Mouse (Mus musculus) B cell, adult 2 months (primary cell): ENCODE measurements around the gene Pdgfb.

Experiments used
- DNase-seq, 2 experiments: peaks; one replicate each; pipeline ENCODE4 v3.0.0; 2022

The Pdgfb gene

DNA sequence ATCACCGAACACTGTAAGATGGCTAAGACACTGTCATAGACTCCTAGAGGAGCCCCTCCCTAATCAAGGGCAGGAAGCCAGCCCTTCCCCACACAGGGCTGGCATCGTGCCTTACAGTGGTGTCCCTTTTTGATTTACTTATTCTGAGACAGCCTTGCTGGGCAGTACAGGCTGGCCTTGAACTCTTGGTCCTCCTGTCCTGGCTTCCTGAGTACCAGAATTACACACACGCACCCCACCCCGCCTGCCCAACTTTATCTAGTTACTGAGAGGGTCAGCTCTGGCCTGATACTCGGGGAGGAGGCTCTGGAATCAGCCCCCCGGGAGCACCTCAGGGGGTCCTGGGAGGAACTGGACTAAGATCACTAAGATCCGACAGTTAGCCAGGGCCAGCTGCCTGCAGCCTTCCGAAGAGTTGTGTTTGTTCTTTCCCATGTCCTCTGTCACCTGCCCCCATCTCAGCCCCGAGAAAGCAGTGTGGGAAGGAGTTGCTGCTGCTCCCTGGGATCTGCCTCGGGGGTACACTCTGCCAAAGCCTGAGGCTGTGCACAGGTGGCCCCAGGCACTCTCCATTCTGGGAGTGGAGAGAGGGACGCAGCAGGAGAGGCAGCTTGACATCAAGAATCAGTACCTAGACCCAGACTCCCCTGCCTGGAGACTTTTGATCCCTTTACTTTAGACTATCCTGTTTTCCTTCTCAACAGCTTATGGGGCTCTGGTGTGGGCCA lies 62.1 kb downstream of the Pdgfb start:
- DNase-seq: no peak

DNA sequence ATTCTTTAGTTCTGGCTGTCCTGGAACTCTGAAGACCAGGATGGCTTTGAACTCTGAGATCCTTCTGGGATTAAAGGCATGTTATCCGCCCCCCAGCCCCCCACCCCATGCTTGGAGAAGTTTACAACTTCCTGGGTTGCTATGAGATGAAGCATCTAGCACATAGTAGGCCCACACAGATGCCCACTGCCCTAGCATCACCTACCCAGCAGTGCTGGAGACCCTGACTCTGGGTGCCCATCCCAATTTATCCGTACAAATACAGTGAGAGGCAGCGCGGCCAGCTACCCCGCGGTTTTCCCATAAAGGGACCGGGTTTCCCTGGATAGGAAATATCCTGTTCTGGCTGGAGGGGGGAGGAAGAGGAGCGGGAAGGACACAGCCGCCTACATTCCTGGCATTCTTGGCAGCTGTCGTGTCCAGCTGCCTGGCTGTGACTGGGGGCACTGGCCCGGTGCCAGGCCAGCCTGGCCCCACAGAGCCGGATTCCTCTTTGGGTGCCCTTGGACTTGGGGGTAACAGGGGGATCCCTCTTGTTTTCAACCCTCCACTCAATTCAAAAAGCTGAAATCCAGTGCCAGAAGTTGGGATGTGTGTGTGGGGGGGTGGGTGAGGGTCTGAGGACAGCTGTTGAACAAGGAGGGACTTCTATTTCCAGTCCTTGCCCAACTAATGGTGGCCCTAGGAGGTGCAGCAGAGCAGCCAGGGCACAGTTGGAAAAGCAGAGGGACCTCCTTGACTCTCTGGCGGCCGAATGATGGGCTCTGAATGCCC lies 62.9 kb downstream of the Pdgfb start:
- no peak for DNase-seq

DNA sequence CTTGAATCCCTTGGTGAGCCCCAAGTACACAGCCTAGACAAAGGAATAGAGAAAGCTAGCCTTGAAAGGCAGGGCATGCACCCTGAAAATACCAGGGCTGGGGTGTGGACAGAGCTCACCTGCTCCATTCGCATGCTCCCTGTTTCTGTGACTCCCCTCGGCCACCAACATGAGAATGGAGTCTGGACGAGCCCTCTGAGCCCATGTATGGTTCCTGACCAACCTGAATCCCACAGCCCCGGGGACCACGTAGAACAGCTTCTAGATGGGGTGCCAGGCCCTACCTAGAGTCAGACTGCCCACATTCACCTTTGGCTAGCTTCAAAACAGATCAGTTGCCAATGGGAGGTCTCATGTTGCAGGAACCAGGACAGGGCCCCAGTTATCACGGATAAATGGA lies 63.6 kb downstream of the Pdgfb start:
- DNase-seq: no peak

DNA sequence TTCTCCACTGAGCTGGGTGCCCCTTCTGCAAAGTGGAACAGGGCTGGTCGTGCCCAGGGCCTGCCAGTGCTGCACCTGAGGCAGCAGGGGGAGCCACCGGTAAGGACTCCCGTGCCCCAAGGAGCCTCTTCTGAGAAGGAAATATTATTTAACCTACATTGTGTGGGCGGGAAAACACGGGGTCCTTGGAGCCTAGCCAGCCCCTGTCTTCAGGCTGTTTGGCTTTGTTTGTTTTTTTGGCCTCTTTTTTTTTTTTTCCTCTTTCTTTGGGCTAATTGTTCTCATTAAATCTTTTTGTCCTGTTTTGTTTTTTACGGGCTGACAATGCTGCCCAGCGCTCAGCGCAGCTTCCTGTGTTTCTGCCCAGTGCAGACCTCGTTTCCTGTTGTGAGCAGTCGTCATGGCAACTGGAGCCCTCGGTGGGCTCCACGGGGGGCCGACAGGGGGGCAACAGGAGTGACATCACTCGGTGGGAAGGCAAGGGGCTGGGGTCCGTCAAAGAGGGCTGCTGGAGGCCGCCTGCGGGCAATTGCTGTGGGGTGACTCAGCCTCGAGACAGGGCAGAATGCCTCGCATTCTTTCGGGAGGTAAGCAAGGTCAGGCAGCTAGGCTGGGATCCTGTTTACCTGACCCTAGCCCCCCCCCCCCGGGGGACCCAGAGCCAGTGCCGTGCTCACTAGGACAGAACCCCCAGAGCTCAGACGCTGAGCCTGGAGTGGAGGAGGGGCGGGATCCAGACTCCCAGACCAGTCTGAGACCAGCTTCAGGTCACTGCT lies 64.3 kb downstream of the Pdgfb start:
- peak; percentile 75 to 77 for DNase-seq

DNA sequence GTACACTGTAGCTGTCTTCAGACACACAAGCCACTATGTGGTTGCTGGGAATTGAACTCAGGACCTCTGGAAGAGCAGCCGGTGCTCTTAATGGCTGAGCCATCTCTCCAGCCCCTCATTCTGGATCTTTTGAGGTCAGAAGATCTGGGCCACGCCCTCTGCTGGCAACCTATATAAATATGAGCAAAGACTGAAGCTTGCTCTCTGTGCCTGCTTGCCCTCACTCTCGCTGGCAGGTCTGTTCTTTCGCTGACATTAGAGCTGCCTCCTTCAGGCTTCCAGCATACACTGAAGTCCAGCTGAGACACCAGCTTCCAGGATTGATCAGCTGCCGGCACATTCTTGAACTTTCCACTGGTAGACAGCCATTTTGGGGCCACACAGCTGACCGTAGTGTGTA lies 67.1 kb downstream of the Pdgfb start:
- no peak for DNase-seq

DNA sequence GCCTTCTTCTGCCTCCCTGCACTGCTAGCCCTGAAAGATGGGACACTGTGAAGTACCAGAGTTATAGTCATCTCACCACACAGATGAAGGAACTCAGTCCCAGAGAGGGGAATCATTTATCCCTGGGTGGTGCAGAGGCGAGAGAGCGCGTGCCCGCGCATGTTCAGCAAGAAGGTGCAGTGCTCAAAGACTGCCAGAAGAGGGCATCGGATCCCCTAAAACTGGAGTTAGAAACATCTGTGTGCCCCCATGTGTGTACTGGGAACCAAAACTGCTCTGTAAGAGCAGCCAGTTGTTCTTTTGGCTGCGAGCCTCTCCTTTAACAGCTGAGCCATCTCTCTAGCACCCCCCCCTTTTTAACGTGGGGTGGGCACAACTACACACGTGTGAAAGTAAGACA lies 68.0 kb downstream of the Pdgfb start:
- DNase-seq: peak; percentile 40 to 41

DNA sequence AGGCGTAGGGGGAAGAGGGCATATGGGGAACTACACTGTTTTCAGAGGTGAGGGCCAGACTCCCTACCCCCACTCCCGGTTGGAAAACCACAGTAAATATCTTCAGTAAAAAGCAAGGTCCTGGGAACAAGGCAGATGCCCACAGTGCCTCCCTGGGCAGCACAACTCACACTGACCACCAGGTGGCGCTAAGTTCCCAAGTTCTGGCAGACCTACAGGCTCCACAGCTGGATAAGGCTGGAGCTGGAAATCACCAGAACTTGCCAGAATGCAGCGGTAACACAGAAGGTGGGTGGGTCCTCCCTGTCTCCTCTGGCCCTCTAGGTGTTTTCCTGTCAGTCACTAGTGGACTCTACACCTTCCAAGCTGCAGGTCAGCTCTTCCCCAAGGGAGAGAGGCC lies 68.8 kb downstream of the Pdgfb start:
- peak; percentile 88 to 89 for DNase-seq
